Mouse (Mus musculus) limb, embryonic 10.5 days (tissue): ENCODE measurements around the gene Gpx4. TPM values are rescaled to one million over a fixed set of nuclear protein-coding genes. Genes with fewer than 3 reads are reported as not detected.

Source experiments
- DNase-seq: peaks from one replicate; pipeline ENCODE4 v3.0.0-alpha.2; 2017; ENCODE audit warnings: low spot score
- H3K27ac ChIP-seq: fragments of 300-500 bp; sonication (generic); 2 replicates; pipeline ENCODE4 v1.5.1; 2016; ENCODE audit warnings: mild to moderate bottlenecking
- H3K27me3 ChIP-seq: fragments of 300-500 bp; sonication (generic); 2 replicates; pipeline ENCODE4 v1.6.1; 2016; ENCODE audit warnings: low read depth, mild to moderate bottlenecking; ENCODE audit not compliant: poor library complexity, severe bottlenecking
- H3K36me3 ChIP-seq: fragments of 300-500 bp; sonication (generic); 2 replicates; pipeline ENCODE4 v1.6.1; 2016; ENCODE audit warnings: mild to moderate bottlenecking, moderate library complexity
- H3K4me1 ChIP-seq: fragments of 300-500 bp; sonication (generic); 2 replicates; pipeline ENCODE4 v1.6.1; 2016
- H3K4me3 ChIP-seq: fragments of 300-500 bp; sonication (generic); 2 replicates; pipeline ENCODE4 v1.5.1; 2016; ENCODE audit warnings: mild to moderate bottlenecking, moderate library complexity
- H3K9me3 ChIP-seq: fragments of 300-500 bp; sonication (generic); replicated peaks from 2 replicates; pipeline ENCODE4 v1.6.1; 2016; ENCODE audit warnings: mild to moderate bottlenecking
- WGBS: fragments of 180-500 bp; shearing (Covaris S2); methylation state at CpG from one replicate; pipeline ENCODE4 v1.1.7; 2016; 5-methylcytosine and 5-hydroxymethylcytosine counted together
- polyA plus RNA-seq: library from polyadenylated mRNA; unstranded; fragments of >200 nt; fragmentation: Nextera tagmentation; extraction: Ambion mirVana; gene quantifications from 2 replicates; pipeline ENCODE4 v1.2.1, GENCODE M21; 2016

Gpx4 gene
- 589 and 631 TPM in 2 replicates for polyA plus RNA-seq

DNA sequence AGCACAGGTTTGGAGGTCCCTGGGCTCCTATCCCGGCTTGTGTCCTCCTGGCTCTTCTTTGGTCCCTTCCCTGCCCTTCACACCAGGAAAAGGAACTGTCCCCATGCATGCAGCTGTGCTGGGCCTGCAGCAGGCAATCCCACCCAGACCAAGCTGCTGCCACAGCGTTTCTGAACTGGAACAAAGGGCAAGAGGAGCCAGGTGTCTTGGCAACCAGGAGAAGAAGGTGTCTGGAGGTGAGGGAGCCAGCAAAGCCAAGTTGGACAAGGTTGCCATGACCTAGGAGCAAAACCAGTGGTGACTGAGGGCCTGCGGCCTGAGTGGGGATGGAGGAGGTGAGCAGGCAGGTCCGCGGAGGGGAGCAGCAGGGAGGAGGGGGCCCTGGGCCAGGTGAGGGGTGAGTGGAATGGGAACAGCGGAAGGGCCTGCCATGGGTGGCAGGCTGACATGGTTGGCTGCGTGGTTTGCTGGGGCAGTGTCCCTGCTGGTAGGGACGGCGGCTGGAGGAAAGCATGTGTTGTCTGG is at the start of gene Gpx4:
Gpx4 (plus strand) TSS at position 126 of the 525 bp plus-strand sequence.
- Histone ChIP-seq H3K4me1 (peaks cover 44% of the 10 kb centered on the region), H3K4me3 (peak within 1 kb of the TSS; percentile 9; the same call in 1 of the 2 replicates), H3K36me3 (no peaks in the 10 kb centered on the region), H3K27ac (peak within 1 kb of the TSS; percentile 67), H3K9me3 (no peaks in the 10 kb centered on the region), H3K27me3 (peaks cover 17% of the 10 kb centered on the region)
- 41% methylated on average over 9 of the region's 9 CpGs for WGBS
- no peak for DNase-seq

DNA sequence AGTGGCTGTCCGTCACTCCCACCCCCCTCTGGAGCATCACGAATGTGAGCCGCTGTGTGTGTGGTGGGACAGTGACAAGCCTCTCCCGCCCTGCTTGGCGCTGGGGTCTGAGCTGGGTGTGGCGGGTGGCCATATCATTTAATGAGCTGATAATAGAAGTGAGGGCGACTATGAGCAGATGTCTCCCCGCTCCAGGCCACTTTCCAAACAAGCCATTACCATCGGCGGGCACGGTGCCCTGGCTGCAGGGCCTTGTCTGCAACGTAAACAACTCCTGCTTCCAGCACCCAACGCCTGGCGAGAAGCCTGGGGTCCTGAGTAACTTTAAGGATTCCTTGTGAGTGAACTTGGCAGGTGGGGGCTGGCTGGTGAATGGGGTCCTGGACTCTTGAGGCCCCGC is 49.1 kb upstream of the Gpx4 start:
- Histone ChIP-seq H3K4me3 (peak overlapping the region; percentile 55), H3K36me3 (peaks cover 32% of the 10 kb centered on the region), H3K27ac (peak overlapping the region; percentile 81), H3K27me3 (peaks cover 54% of the 10 kb centered on the region), H3K9me3 (no peaks in the 10 kb centered on the region), H3K4me1 (peaks cover 33% of the 10 kb centered on the region)
- no peak for DNase-seq
- 7% methylated on average over 15 of the region's 15 CpGs for WGBS

DNA sequence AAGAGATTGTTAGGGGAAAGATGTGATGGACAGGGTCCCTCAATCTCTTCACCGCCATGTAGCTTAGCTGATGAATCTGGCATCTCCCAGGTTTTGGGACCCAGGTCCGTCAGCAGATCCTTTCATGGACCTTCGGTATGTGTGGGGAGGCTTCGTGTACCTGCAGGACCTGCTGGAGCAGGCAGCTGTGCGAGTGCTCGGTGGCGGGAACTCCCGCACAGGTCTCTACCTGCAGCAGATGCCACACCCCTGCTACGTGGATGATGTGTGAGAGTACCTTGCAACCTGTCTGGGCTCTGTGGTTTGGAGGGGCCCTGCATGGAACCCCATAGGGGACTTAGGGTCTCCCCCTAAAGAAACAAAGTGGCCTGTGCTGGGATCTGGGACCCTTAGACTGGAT is 45.0 kb upstream of the Gpx4 start:
- no peaks in the 10 kb centered on the region for H3K9me3 ChIP-seq
- no peaks in the 10 kb centered on the region for H3K36me3 ChIP-seq
- peak overlapping the region; percentile 65; the same call in 1 of the 2 replicates for H3K27ac ChIP-seq
- H3K4me1 ChIP-seq, result peaks cover 36% of the 10 kb centered on the region
- WGBS, result 75% methylated on average over 9 of the region's 9 CpGs
- DNase-seq, result no peak
- H3K4me3 ChIP-seq, result 0 out of 2 replicates have a peak overlapping the region, but pooled peaks have one; percentile 16
- H3K27me3 ChIP-seq, result peaks cover 88% of the 10 kb centered on the region

DNA sequence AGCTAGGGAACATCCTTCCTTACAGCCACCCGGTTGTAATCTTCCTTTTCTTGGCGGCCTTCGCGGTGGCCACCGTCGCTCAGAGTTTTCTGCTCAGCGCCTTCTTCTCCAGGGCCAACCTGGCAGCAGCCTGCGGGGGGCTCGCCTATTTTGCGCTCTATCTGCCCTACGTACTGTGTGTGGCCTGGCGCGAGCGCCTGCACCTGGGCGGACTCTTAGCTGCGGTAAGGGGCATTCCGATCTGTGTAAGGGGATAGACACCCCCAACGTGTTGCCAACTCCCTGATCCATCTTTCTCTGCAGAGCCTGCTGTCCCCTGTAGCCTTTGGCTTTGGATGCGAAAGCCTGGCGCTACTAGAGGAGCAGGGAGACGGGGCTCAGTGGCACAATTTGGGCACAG is 44.1 kb upstream of the Gpx4 start:
- H3K27me3 ChIP-seq, result peaks cover 90% of the 10 kb centered on the region
- no peak for DNase-seq
- peak overlapping the region; percentile 65 for H3K27ac ChIP-seq
- WGBS, result 25% methylated on average over 21 of the region's 21 CpGs
- peak overlapping the region; percentile 16; the same call in 1 of the 2 replicates for H3K4me3 ChIP-seq
- no peaks in the 10 kb centered on the region for H3K9me3 ChIP-seq
- no peaks in the 10 kb centered on the region for H3K36me3 ChIP-seq
- H3K4me1 ChIP-seq, result peaks cover 35% of the 10 kb centered on the region

DNA sequence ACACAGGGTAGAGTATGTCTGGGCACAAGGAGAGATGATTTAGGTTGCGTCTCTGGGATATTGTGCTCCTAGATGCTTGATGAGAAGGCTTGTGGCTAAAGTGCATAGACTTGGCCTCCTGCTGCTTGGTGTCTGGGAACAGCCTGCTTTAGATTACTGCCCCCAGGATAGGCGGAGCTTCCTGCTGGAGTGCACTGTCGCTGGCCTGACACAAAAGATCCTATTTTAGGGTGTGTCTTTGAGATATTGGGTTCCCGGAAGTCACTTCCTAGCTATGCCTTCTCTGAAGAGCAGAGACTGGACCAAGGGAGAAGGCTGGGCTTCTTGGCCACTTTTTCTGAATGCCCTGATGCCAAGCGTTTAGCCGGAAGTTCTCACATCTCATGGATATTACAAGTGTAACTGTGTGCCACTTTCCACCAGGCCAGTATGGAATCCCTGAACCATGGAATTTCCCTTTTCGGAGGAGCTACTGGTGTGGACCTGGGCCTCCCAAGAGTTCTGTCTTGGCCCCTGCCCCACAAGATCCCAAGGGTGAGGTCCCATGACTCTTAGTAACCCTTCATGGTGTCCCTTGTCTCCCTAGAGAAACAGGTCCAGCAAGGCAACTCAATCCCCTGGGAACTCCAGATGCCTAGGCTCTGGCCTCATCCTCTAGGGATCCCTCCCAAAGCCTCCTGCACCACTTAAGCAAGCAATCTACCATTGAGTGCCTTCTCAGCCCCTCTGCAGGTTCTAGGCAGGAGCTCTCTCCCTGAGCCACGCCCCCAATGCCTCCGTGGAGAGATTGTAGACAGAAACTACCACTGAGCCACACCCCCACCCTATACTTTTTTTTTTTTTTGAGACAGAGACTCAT is 43.4 kb upstream of the Gpx4 start:
- DNase-seq, result no peak
- peaks cover 82% of the 10 kb centered on the region for H3K27me3 ChIP-seq
- H3K9me3 ChIP-seq, result no peaks in the 10 kb centered on the region
- H3K4me3 ChIP-seq, result peak overlapping the region; percentile 16; the same call in 1 of the 2 replicates
- no peaks in the 10 kb centered on the region for H3K36me3 ChIP-seq
- 63% methylated on average over 9 of the region's 9 CpGs for WGBS
- H3K27ac ChIP-seq, result peak overlapping the region; percentile 65; the same call in 1 of the 2 replicates
- peaks cover 28% of the 10 kb centered on the region for H3K4me1 ChIP-seq

DNA sequence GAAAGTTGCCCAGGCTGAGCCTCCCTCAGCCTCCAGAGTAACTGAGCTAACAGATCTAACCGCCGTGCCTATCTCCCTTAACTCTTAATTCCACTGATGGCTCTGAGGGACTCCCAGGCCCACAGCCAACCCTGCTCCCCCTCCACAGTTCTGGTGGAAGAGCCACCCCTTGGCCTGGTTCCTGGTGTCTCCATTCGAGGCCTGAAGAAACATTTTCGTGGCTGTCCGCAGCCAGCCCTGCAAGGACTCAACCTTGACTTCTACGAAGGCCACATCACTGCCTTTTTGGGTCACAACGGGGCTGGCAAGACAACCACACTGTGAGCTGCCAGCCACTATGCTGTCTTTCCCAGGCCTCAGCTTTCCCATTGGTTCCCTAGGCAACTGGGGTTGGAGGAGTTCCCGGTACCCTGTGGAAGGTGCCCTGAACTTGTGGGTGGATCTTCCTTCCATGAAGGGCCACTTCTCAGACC is 42.7 kb upstream of the Gpx4 start:
- Histone ChIP-seq H3K4me3 (no peak overlapping the region), H3K4me1 (peaks cover 28% of the 10 kb centered on the region), H3K27ac (no peak overlapping the region), H3K27me3 (peaks cover 76% of the 10 kb centered on the region), H3K36me3 (no peaks in the 10 kb centered on the region), H3K9me3 (no peaks in the 10 kb centered on the region)
- no peak for DNase-seq
- 94% methylated on average over 8 of the region's 8 CpGs for WGBS

DNA sequence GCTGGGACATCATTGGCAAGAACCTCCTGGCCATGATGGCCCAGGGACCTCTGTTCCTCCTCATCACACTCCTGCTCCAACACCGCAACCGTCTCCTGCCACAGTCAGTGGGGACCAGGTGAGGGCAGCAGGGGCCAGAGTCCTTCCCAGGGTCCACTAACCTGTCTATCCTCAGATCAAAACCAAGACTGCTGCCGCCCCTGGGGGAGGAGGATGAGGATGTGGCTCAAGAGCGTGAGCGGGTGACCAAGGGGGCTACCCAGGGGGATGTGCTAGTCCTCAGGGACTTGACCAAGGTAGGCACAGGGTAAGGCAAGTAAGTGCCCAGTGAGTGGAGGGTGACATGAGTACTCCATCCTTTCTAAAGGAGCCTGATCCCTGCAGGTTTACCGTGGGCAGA is 35.2 kb upstream of the Gpx4 start:
- Histone ChIP-seq H3K27ac (no peak overlapping the region), H3K9me3 (no peaks in the 10 kb centered on the region; the same call in 1 of the 2 replicates), H3K36me3 (no peaks in the 10 kb centered on the region), H3K27me3 (peaks cover 61% of the 10 kb centered on the region), H3K4me1 (peaks cover 33% of the 10 kb centered on the region), H3K4me3 (no peak overlapping the region)
- 82% methylated on average over 6 of the region's 6 CpGs for WGBS
- DNase-seq, result no peak

DNA sequence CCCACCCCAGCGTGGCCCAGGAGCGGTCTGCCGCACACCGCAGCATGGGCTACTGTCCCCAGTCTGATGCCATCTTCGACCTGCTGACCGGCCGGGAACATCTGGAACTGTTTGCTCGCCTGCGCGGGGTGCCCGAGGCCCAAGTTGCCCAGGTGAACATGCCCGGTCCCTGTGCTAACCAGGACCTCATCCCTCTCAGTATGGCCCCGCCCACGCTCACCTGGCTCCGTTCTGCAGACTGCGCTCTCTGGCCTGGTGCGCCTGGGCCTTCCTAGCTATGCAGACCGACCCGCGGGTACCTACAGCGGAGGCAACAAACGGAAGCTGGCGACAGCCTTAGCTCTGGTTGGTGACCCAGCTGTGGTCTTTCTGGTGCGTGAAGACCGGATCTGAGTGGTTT is 33.4 kb upstream of the Gpx4 start:
- 23% methylated on average over 25 of the region's 25 CpGs for WGBS
- H3K4me1 ChIP-seq, result peaks cover 28% of the 10 kb centered on the region
- peaks cover 65% of the 10 kb centered on the region for H3K27me3 ChIP-seq
- no peak for DNase-seq
- H3K27ac ChIP-seq, result no peak overlapping the region; the same call in 1 of the 2 replicates
- H3K9me3 ChIP-seq, result no peaks in the 10 kb centered on the region; the same call in 1 of the 2 replicates
- H3K36me3 ChIP-seq, result no peaks in the 10 kb centered on the region
- H3K4me3 ChIP-seq, result 0 out of 2 replicates have a peak overlapping the region, but pooled peaks have one; percentile 14

DNA sequence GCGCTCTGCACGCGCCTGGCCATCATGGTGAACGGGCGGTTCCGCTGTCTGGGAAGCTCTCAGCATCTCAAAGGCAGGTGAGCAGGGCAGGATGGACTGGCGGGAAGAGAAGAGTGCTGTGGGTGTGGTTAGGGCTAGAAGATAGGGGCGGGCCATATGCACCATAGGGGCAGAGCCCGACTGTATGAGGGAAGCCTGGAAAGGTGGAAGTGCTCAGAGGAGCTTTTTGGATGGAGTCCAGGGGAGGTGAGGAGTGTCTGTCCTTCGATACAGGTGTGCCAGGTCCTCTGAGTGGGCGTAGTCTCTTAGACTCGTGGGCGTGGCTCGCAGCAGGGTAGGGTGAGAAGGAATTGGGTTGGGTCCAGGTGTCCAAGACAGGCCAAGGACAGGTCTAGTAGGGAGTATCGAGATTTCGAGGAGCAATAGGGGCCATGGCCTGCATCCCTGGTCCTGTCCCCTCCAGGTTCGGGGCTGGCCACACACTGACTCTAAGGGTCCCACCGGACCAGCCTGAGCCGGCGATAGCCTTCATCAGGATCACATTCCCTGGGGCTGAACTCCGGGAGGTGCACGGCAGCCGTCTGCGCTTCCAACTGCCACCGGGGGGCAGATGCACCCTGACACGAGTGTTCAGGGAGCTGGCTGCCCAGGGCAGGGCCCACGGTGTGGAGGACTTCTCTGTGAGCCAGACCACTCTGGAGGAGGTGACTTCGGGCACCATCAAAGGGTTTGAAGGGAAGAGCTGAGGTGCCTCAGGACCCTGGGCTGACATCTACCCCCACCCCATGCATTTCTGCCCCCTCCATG is 32.3 kb upstream of the Gpx4 start:
- Histone ChIP-seq H3K4me1 (peaks cover 39% of the 10 kb centered on the region), H3K27ac (no peak overlapping the region), H3K9me3 (no peaks in the 10 kb centered on the region; the same call in 1 of the 2 replicates), H3K27me3 (peaks cover 65% of the 10 kb centered on the region), H3K36me3 (no peaks in the 10 kb centered on the region), H3K4me3 (no peak overlapping the region)
- DNase-seq, result no peak
- 18% methylated on average over 28 of the region's 28 CpGs for WGBS

DNA sequence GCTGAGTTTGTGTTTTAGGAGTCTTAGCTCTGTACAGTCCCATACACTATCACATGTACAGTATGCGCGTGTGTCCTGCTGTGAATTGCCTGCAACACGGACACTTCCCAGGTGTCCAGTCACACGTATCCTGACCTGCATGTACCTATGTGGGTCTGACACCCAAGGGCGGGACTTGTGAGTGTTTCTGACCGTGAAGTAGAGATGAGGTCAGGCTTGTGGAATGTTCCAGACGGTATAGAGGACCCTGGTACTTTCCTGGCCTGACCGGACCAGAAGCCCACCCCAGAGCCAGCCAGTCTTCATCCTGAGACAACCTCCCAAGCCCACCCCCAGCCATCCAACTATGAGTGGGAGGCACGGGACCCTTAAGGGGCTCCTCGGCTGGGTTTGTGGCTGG is 31.4 kb upstream of the Gpx4 start:
- DNase-seq, result no peak
- H3K27me3 ChIP-seq, result peaks cover 65% of the 10 kb centered on the region
- H3K9me3 ChIP-seq, result no peaks in the 10 kb centered on the region; the same call in 1 of the 2 replicates
- no peaks in the 10 kb centered on the region for H3K36me3 ChIP-seq
- H3K27ac ChIP-seq, result no peak overlapping the region
- H3K4me1 ChIP-seq, result peaks cover 48% of the 10 kb centered on the region
- 83% methylated on average over 10 of the region's 10 CpGs for WGBS
- no peak overlapping the region for H3K4me3 ChIP-seq

DNA sequence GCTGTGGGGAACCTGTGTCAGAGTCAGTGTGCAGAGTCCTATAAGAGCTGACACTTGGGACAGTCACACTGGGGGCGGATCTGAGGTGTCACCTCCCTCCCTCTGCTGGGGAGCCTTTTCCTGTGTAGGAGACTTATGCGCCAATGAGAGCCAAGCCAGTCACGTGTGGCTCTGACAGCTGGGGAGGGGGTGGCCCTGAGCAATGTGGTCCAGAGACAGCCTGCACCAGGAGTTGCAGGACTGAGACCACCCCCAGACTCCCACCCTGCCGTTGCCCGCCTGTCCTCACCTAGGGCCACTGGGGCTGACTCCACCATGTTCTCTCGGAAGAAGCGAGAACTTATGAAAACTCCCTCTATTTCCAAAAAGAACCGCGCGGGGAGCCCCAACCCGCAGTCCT is 30.5 kb upstream of the Gpx4 start, which contains the start of gene Arhgap45:
Arhgap45 (plus strand) TSS at position 143 of the 400 bp plus-strand sequence.
- WGBS, result 69% methylated on average over 11 of the region's 11 CpGs
- no peak for DNase-seq
- Histone ChIP-seq H3K27ac (0 out of 2 replicates have a peak within 1 kb of the TSS, but pooled peaks have one; percentile 2), H3K9me3 (no peaks in the 10 kb centered on the region), H3K4me1 (peaks cover 53% of the 10 kb centered on the region), H3K36me3 (peaks cover 7% of the 10 kb centered on the region; the same call in 1 of the 2 replicates), H3K27me3 (peaks cover 64% of the 10 kb centered on the region), H3K4me3 (peak within 1 kb of the TSS; percentile 9; the same call in 1 of the 2 replicates)

DNA sequence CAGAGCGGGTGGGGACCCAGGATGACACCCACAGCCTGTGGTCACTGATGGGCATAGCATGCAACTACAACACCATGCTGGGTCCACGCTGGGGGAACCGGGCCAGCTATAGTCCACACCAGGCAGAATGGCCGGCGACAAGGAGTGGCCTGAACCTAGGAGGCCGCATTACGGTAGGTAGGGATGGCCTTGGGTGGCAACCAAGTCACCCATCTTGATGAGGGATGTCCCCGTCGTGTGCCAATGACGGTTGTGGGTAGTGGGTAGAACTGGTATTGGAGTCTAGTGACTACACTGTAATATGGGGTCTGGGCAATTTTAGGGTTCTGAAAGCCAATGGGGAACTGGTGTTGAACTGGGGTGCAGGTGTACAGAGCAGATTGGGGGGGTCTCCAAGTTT is 30.0 kb upstream of the Gpx4 start:
- no peak overlapping the region for H3K27ac ChIP-seq
- 89% methylated on average over 10 of the region's 10 CpGs for WGBS
- peak overlapping the region; percentile 9; the same call in 1 of the 2 replicates for H3K4me3 ChIP-seq
- H3K27me3 ChIP-seq, result peaks cover 60% of the 10 kb centered on the region
- no peaks in the 10 kb centered on the region for H3K9me3 ChIP-seq
- peaks cover 53% of the 10 kb centered on the region for H3K4me1 ChIP-seq
- H3K36me3 ChIP-seq, result peaks cover 11% of the 10 kb centered on the region
- no peak for DNase-seq
